Mouse (Mus musculus) heart, postnatal 0 days (tissue): Measurements from ENCODE around the gene Tnfsfm13.

Experiments used
- CTCF ChIP-seq: IDR thresholded peaks from 2 replicates; pipeline ENCODE4 v1.5.1; 2016; ENCODE audit warnings: antibody characterized with exemption, control low read depth, low read depth
- EP300 ChIP-seq: IDR thresholded peaks from 2 replicates; pipeline ENCODE4 v1.6.1; 2016; ENCODE audit warnings: antibody characterized with exemption, low read depth

GRCm38 (mm10) chr11:69687061-69687460 lies 8.8 kb downstream of the Tnfsfm13 start:
- TF ChIP-seq CTCF (no peak), EP300 (no peak)
